Mouse (Mus musculus): ENCODE measurements around the gene Ifi35. TPM values are rescaled to one million over a fixed set of nuclear protein-coding genes. Genes with fewer than 3 reads are reported as not detected.

Ifi35 gene
- polyA plus RNA-seq, 1 experiment from 2014 or later: 5.0 TPM

GRCm38 (mm10) chr11:101506269-101506780 is 58.1 kb downstream of the Ifi35 start:
- Histone ChIP-seq H3K4me3 (ENCODE audit: low read depth, low read length) (no peak overlapping the region), H3K36me3 (ENCODE audit: control insufficient read depth, insufficient read depth, low read length) (0 out of 2 replicates have a peak, but pooled peaks cover 3% of the 10 kb centered on the region), H3K9ac (ENCODE audit: low read depth, low read length) (no peak overlapping the region), H3K27ac (ENCODE audit: low read depth, low read length) (no peak overlapping the region), H3K9me3 (ENCODE audit: control insufficient read depth, low read length) (no peaks in the 10 kb centered on the region), H3K4me2 (replicated peaks; ENCODE audit: low read depth, low read length) (no peak overlapping the region), H3K27me3 (ENCODE audit: control insufficient read depth, insufficient read depth, low read length) (no peaks in the 10 kb centered on the region), H3K4me1 (replicated peaks; ENCODE audit: control insufficient read depth, insufficient read depth, low read length) (no peaks in the 10 kb centered on the region)
- DNase-seq (ENCODE audit: low spot score) (no peak), ATAC-seq (ENCODE audit: low FRiP score) (no peak)
- WGBS: 86% methylated on average over 5 of the region's 5 CpGs

- Histone ChIP-seq H3K36me3 (ENCODE audit: control insufficient read depth, insufficient read depth, low read length) (0 out of 2 replicates have a peak, but pooled peaks cover 3% of the 10 kb centered on the region), H3K27ac (ENCODE audit: low read depth, low read length) (no peak overlapping the region), H3K4me2 (replicated peaks; ENCODE audit: low read depth, low read length) (no peak overlapping the region), H3K9me3 (ENCODE audit: control insufficient read depth, low read length) (no peaks in the 10 kb centered on the region), H3K27me3 (ENCODE audit: control insufficient read depth, insufficient read depth, low read length) (no peaks in the 10 kb centered on the region), H3K9ac (ENCODE audit: low read depth, low read length) (no peak overlapping the region), H3K4me1 (replicated peaks; ENCODE audit: control insufficient read depth, insufficient read depth, low read length) (no peaks in the 10 kb centered on the region), H3K4me3 (ENCODE audit: low read depth, low read length) (no peak overlapping the region)
- no peak for ATAC-seq (ENCODE audit: low FRiP score)
- no peak for DNase-seq (ENCODE audit: low spot score)
- 95% methylated on average over 7 of the region's 7 CpGs for WGBS
Observed at GRCm38 (mm10) chr11:101507090-101507489, 58.9 kb downstream of the Ifi35 start.

Other genes starting within 250 kb of the Ifi35 start
- 11.1 and 11.5 TPM in 2 replicates for gene Ezh1, start 221.9 kb upstream of the Ifi35 start, polyA plus RNA-seq (2014; fragmentation: Nextera tagmentation; extraction: Ambion mirVana)
- gene Ramp2, start 202.4 kb upstream of the Ifi35 start, polyA plus RNA-seq (2014; fragmentation: Nextera tagmentation; extraction: Ambion mirVana): 63.0 and 71.9 TPM in 2 replicates
- gene Vps25, start 194.7 kb upstream of the Ifi35 start, polyA plus RNA-seq (2014; fragmentation: Nextera tagmentation; extraction: Ambion mirVana): 117 and 119 TPM in 2 replicates
- 5.2 and 6.0 TPM in 2 replicates for gene Wnk4, start 187.8 kb upstream of the Ifi35 start, polyA plus RNA-seq (2014; fragmentation: Nextera tagmentation; extraction: Ambion mirVana)
- 1.3 and 1.7 TPM in 2 replicates for gene Cntd1, start 169.4 kb upstream of the Ifi35 start, polyA plus RNA-seq (2014; fragmentation: Nextera tagmentation; extraction: Ambion mirVana)
- gene Coa3, start 169.3 kb upstream of the Ifi35 start, polyA plus RNA-seq (2014; fragmentation: Nextera tagmentation; extraction: Ambion mirVana): 213 and 217 TPM in 2 replicates
- gene Becn1, start 146.1 kb upstream of the Ifi35 start, polyA plus RNA-seq (2014; fragmentation: Nextera tagmentation; extraction: Ambion mirVana): 166 and 178 TPM in 2 replicates
- gene Psme3, start 132.2 kb upstream of the Ifi35 start, polyA plus RNA-seq (2014; fragmentation: Nextera tagmentation; extraction: Ambion mirVana): 138 and 143 TPM in 2 replicates
- 1.4 and 1.8 TPM in 2 replicates for gene Aoc2, start 123.3 kb upstream of the Ifi35 start, polyA plus RNA-seq (2014; fragmentation: Nextera tagmentation; extraction: Ambion mirVana)
- gene Aoc3, start 117.8 kb upstream of the Ifi35 start, polyA plus RNA-seq (2014; fragmentation: Nextera tagmentation; extraction: Ambion mirVana): 0.10 TPM in 1 of 2 replicates, not detected in the other
- gene G6pc, start 80.8 kb upstream of the Ifi35 start, polyA plus RNA-seq (2014; fragmentation: Nextera tagmentation; extraction: Ambion mirVana): not detected in 2 replicates
- gene Aarsd1, start 30.8 kb upstream of the Ifi35 start, polyA plus RNA-seq (2014; fragmentation: Nextera tagmentation; extraction: Ambion mirVana): 90.9 and 97.5 TPM in 2 replicates
- 9.3 and 10.3 TPM in 2 replicates for gene Gm27029, start 23.6 kb upstream of the Ifi35 start, polyA plus RNA-seq (2014; fragmentation: Nextera tagmentation; extraction: Ambion mirVana)
- 14.2 and 16.9 TPM in 2 replicates for gene Rundc1, start 23.3 kb upstream of the Ifi35 start, polyA plus RNA-seq (2014; fragmentation: Nextera tagmentation; extraction: Ambion mirVana)
- 3.1 and 3.5 TPM in 2 replicates for gene Ptges3l, start 23.1 kb upstream of the Ifi35 start, polyA plus RNA-seq (2014; fragmentation: Nextera tagmentation; extraction: Ambion mirVana)
- gene Rpl27, start 6.1 kb upstream of the Ifi35 start, polyA plus RNA-seq (2014; fragmentation: Nextera tagmentation; extraction: Ambion mirVana): 387 and 395 TPM in 2 replicates
- 88.0 and 127 TPM in 2 replicates for gene Rnd2, start 16.6 kb downstream of the Ifi35 start, polyA plus RNA-seq (2014; fragmentation: Nextera tagmentation; extraction: Ambion mirVana)
- 74.5 and 89.4 TPM in 2 replicates for gene Vat1, start 17.8 kb downstream of the Ifi35 start, polyA plus RNA-seq (2014; fragmentation: Nextera tagmentation; extraction: Ambion mirVana)
- gene Brca1, start 103.5 kb downstream of the Ifi35 start, polyA plus RNA-seq (2014; fragmentation: Nextera tagmentation; extraction: Ambion mirVana): 19.7 and 20.2 TPM in 2 replicates
- gene Nbr1, start 103.7 kb downstream of the Ifi35 start, polyA plus RNA-seq (2014; fragmentation: Nextera tagmentation; extraction: Ambion mirVana): 83.0 and 93.1 TPM in 2 replicates
- 3.4 and 3.5 TPM in 2 replicates for gene Tmem106a, start 133.8 kb downstream of the Ifi35 start, polyA plus RNA-seq (2014; fragmentation: Nextera tagmentation; extraction: Ambion mirVana)
- gene Gm11634, start 150.8 kb downstream of the Ifi35 start, polyA plus RNA-seq (2014; fragmentation: Nextera tagmentation; extraction: Ambion mirVana): not detected in 2 replicates
- 34.5 and 35.5 TPM in 2 replicates for gene Rdm1, start 178.8 kb downstream of the Ifi35 start, polyA plus RNA-seq (2014; fragmentation: Nextera tagmentation; extraction: Ambion mirVana)
- 14.1 and 14.2 TPM in 2 replicates for gene Arl4d, start 217.1 kb downstream of the Ifi35 start, polyA plus RNA-seq (2014; fragmentation: Nextera tagmentation; extraction: Ambion mirVana)

All from hindbrain, embryonic 11.5 days (tissue).